Mouse (Mus musculus): ENCODE results near the gene Mrpl23.

DNA sequence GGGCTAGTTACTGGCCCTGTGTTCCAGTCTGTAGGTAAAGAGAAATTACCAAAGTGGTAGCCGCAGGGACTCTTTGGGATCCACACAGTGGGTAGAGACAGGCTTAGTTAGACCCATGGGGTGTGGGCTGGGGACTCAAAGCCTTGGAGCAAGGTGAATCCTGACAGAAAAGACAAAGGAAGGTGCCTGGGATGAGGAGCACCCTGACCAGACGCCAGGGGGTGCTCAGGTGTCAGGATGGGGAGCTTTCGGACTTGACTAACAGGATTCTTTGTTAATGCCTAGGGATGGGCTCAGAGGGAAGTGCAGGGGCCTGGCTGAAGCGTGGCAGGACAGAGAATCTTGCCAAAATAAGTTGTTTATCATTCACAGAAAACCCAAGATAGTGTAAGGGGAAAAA is 10.1 kb upstream of the Mrpl23 start:
- no peak for TF ChIP-seq POLR2A (IDR thresholded peaks at IDR 0.05; ENCODE audit: low read depth, low read length)
- peak; percentile 68 for TF ChIP-seq CTCF (conservative IDR thresholded peaks at IDR 0.05; ENCODE audit: insufficient read depth, insufficient read length, low read depth, low read length)

All from kidney, adult 2 months (tissue).